Mouse (Mus musculus) liver, embryonic 14.5 days (tissue): ENCODE measurements at regions not wholly inside any gene's neighbourhood (a gene's known extent, or its start where the extent isn't known, plus 50 kb on each side); places are given as distances from the start of the nearest gene placed in this dataset.

Experiments
- CTCF ChIP-seq: IDR thresholded peaks from 2 replicates; pipeline ENCODE4 v1.5.1; 2016; ENCODE audit warnings: antibody characterized with exemption, low read depth, control low read depth
- EP300 ChIP-seq: IDR thresholded peaks from 2 replicates; pipeline ENCODE4 v1.6.1; 2016; ENCODE audit warnings: antibody characterized with exemption, low read depth

GRCm38 (mm10) chr9:92097806-92098205 lies 94.9 kb upstream of the Plscr5 start:
- TF ChIP-seq CTCF (no peak), EP300 (no peak)
